Mouse (Mus musculus): ENCODE data around the gene Wdr83os. TPM values are rescaled to one million over a fixed set of nuclear protein-coding genes. Genes with fewer than 3 reads are reported as not detected.

The Wdr83os gene
- polyA plus RNA-seq (2012; rRNA removed): 110 and 122 TPM in 2 replicates

GRCm38 (mm10) chr8:85080532-85081215 lies at the start of gene Wdr83os:
TSS of gene Wdr83os (plus strand) at chr8:85080740.
- peak in 1 of 2 experiments; percentile 71 for DNase-seq (ENCODE audit: extremely low spot score in 1 of 2, low spot score in 1 of 2)

GRCm38 (mm10) chr8:85032622-85033311 lies 47.8 kb upstream of the Wdr83os start:
- no peak for DNase-seq (ENCODE audit: extremely low spot score in 1 of 2, low spot score in 1 of 2)

GRCm38 (mm10) chr8:85033867-85034266 lies 46.7 kb upstream of the Wdr83os start:
- DNase-seq (ENCODE audit: extremely low spot score in 1 of 2, low spot score in 1 of 2): no peak

GRCm38 (mm10) chr8:85034764-85035163 lies 45.8 kb upstream of the Wdr83os start:
- peak in 1 of 2 experiments; percentile 81 for DNase-seq (ENCODE audit: extremely low spot score in 1 of 2, low spot score in 1 of 2)

GRCm38 (mm10) chr8:85035165-85035727 lies 45.3 kb upstream of the Wdr83os start:
- DNase-seq (ENCODE audit: extremely low spot score in 1 of 2, low spot score in 1 of 2): no peak

GRCm38 (mm10) chr8:85035728-85036310 lies 44.7 kb upstream of the Wdr83os start:
- DNase-seq (ENCODE audit: extremely low spot score in 1 of 2, low spot score in 1 of 2): no peak

GRCm38 (mm10) chr8:85036381-85036717 lies 44.2 kb upstream of the Wdr83os start:
- DNase-seq (ENCODE audit: extremely low spot score in 1 of 2, low spot score in 1 of 2): no peak

- peak; percentile 92 to 95 for DNase-seq (ENCODE audit: extremely low spot score in 1 of 2, low spot score in 1 of 2)
Measured at GRCm38 (mm10) chr8:85036718-85037365, 43.7 kb upstream of the Wdr83os start, which contains the start of gene Tnpo2. TSS of gene Tnpo2 (plus strand) at chr8:85036915.

- DNase-seq (ENCODE audit: extremely low spot score in 1 of 2, low spot score in 1 of 2): no peak
Measured at GRCm38 (mm10) chr8:85037366-85037680, 43.2 kb upstream of the Wdr83os start.

- peak in 1 of 2 experiments; percentile 62 for DNase-seq (ENCODE audit: extremely low spot score in 1 of 2, low spot score in 1 of 2)
Measured at GRCm38 (mm10) chr8:85037681-85038531, 42.6 kb upstream of the Wdr83os start.

- no peak for DNase-seq (ENCODE audit: extremely low spot score in 1 of 2, low spot score in 1 of 2)
Measured at GRCm38 (mm10) chr8:85043619-85044018, 36.9 kb upstream of the Wdr83os start.

- DNase-seq (ENCODE audit: extremely low spot score in 1 of 2, low spot score in 1 of 2): no peak
Measured at GRCm38 (mm10) chr8:85057367-85057766, 23.2 kb upstream of the Wdr83os start.

GRCm38 (mm10) chr8:85059879-85060616 lies 20.5 kb upstream of the Wdr83os start, which contains the start of gene Fbxw9:
TSS of gene Fbxw9 (plus strand) at chr8:85060055.
- peak; percentile 90 to 96 for DNase-seq (ENCODE audit: extremely low spot score in 1 of 2, low spot score in 1 of 2)

GRCm38 (mm10) chr8:85062603-85063002 lies 17.9 kb upstream of the Wdr83os start:
- DNase-seq (ENCODE audit: extremely low spot score in 1 of 2, low spot score in 1 of 2): no peak

- no peak for DNase-seq (ENCODE audit: extremely low spot score in 1 of 2, low spot score in 1 of 2)
Measured at GRCm38 (mm10) chr8:85065213-85065612, 15.3 kb upstream of the Wdr83os start.

- no peak for DNase-seq (ENCODE audit: extremely low spot score in 1 of 2, low spot score in 1 of 2)
Measured at GRCm38 (mm10) chr8:85067155-85067554, 13.4 kb upstream of the Wdr83os start.

GRCm38 (mm10) chr8:85067982-85068381 lies 12.6 kb upstream of the Wdr83os start, which contains the start of gene Gm5741:
TSS of gene Gm5741 (minus strand) at chr8:85067982.
- DNase-seq (ENCODE audit: extremely low spot score in 1 of 2, low spot score in 1 of 2): no peak

GRCm38 (mm10) chr8:85071041-85071440 lies 9.5 kb upstream of the Wdr83os start:
- DNase-seq (ENCODE audit: extremely low spot score in 1 of 2, low spot score in 1 of 2): no peak

All from frontal cortex, adult 2 months (tissue).